Mouse (Mus musculus): ENCODE results near the gene Nup214.

DNA sequence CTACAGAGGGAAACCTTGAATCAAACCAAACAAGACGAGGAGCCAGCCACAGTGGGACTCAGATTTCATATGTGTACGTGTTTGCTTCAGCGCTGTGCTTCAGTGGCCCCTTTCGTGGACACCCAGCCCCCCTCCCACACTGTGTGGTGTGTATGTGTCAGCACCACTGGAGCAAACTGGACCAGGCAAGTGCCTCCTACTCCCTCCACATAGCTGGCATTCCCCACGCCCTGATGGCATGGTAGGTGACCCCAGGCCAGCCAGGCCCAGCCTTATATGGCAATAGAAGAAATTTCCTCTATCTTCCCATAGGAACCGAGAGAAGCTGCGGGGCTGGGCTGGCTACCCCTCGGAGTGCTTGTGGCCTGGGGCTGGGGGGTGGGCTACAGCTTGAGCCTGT is 20.5 kb upstream of the Nup214 start:
- TF ChIP-seq EP300 (IDR thresholded peaks at IDR 0.05; ENCODE audit: insufficient read depth, low read depth, low read length) (no peak), CTCF (IDR thresholded peaks at IDR 0.05; ENCODE audit: low read depth, low read length) (no peak)

Data from ES-Bruce4 (cell line).